Mouse (Mus musculus) thymus, adult 2 months (tissue): ENCODE results near the gene Bgn.

Source experiments
- CTCF ChIP-seq: fragments of 200-500 bp; IDR thresholded peaks from 2 replicates; pipeline ENCODE4 v1.5.1; 2012; ENCODE audit warnings: mild to moderate bottlenecking, control low read depth, low read length, moderate library complexity, borderline replicate concordance; ENCODE audit not compliant: control insufficient read depth, poor library complexity, insufficient read depth; ENCODE audit errors: extremely low read depth
- POLR2A ChIP-seq: fragments of 200-500 bp; IDR thresholded peaks from 2 replicates; pipeline ENCODE4 v1.6.1; 2012; ENCODE audit warnings: mild to moderate bottlenecking, low read length, control low read depth, moderate library complexity; ENCODE audit not compliant: control insufficient read depth, poor library complexity, insufficient read depth; ENCODE audit errors: extremely low read depth

GRCm38 (mm10) chrX:73490186-73490585 is 6.8 kb downstream of the Bgn start:
- TF ChIP-seq POLR2A (no peak), CTCF (no peak)
